Mouse (Mus musculus): ENCODE measurements at regions not wholly inside any gene's neighbourhood (a gene's known extent, or its start where the extent isn't known, plus 50 kb on each side); places are given as distances from the start of the nearest gene placed in this dataset.

- 85% methylated on average over 5 of the region's 5 CpGs for WGBS
- no peak for DNase-seq
Observed at GRCm38 (mm10) chr6:98107123-98107522, 235.4 kb downstream of the Gm765 start.

DNA sequence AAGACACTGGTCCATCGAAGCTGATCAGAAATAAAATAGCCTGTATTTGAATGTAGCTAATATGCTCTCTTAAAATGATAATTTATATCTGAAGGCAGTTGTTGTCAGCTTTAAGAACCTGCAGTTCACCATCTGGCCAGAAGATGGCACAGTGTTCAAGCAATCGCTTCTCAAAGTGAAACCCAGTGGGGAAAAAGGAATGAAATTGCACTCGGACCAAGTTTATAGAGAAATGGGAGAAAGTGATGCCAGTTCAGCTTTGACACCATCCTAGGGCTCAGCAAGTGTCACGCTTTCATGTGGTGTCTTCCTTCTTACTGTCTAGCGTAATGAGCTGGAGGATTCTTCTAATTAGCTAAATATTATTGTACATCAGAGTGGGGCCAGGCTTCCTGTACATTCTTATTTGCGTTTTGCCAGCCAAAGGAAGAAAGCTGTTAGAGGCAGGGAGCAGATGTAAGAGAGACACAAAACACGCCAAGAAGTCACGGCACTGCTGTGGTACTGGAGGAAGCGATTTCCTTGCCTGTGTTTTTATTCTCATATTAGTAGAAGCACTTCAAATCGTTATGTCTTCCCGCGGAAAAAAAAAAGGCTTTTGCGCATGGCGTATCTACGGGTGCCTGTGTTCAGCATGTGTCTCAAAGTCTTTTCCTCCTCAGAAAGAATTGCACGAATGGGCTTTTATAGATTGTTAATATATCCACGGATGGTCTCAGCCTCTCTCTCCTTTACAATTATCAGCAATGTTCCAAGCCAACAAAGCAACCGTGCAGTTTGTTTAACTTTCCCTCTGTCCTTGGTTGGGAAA is 237.1 kb downstream of the Gm765 start:
- Histone ChIP-seq H3K4me1 (ENCODE audit: control insufficient read depth, insufficient read depth, low read length) (no peaks in the 10 kb centered on the region), H3K4me3 (replicated peaks; ENCODE audit: extremely low read depth, low read depth, low read length) (peak overlapping the region; percentile 68)
- TF ChIP-seq CTCF (IDR thresholded peaks at IDR 0.05; ENCODE audit: insufficient read depth, low read length) (0 out of 2 replicates have a peak, but pooled peaks have one; percentile 19), POLR2A (IDR thresholded peaks at IDR 0.05; ENCODE audit: borderline replicate concordance, extremely low read depth, low read depth, low read length) (no peak)
- peak; percentile 77 for DNase-seq
- 20% methylated on average over 18 of the region's 18 CpGs for WGBS

More at GRCm38 (mm10) chr6:98107123-98107522, 235.4 kb downstream of the Gm765 start:
- H3K4me3 ChIP-seq (replicated peaks; ENCODE audit: extremely low read depth, low read depth, low read length): no peak overlapping the region
- no peaks in the 10 kb centered on the region for H3K4me1 ChIP-seq (ENCODE audit: control insufficient read depth, insufficient read depth, low read length)
- TF ChIP-seq POLR2A (IDR thresholded peaks at IDR 0.05; ENCODE audit: borderline replicate concordance, extremely low read depth, low read depth, low read length) (no peak), CTCF (IDR thresholded peaks at IDR 0.05; ENCODE audit: insufficient read depth, low read length) (no peak)

DNA sequence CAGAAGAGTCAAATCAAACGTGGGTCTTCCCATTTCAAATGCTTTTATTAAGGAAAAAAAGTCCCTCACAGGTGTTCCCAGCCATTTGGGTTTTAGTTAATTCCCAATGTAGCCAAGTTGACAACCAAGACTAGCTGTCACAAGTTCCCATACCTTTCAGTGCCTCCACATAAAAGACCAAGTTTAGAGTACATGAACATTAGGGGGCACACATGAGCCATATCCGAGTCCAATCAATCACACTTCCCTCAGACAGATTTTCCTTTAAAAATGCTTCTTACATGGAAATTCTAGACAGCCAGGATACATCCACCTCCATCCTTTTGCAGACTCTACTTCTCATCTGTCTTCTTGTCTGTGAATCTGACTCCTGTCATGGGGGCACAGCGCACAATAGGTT is 238.1 kb downstream of the Gm765 start:
- DNase-seq: no peak
- H3K4me3 ChIP-seq (replicated peaks; ENCODE audit: extremely low read depth, low read depth, low read length): no peak overlapping the region
- no peaks in the 10 kb centered on the region for H3K4me1 ChIP-seq (ENCODE audit: control insufficient read depth, insufficient read depth, low read length)
- 35% methylated on average over 3 of the region's 3 CpGs for WGBS
- TF ChIP-seq CTCF (IDR thresholded peaks at IDR 0.05; ENCODE audit: insufficient read depth, low read length) (no peak), POLR2A (IDR thresholded peaks at IDR 0.05; ENCODE audit: borderline replicate concordance, extremely low read depth, low read depth, low read length) (no peak)

GRCm38 (mm10) chr6:98101023-98101422 is 241.5 kb downstream of the Gm765 start:
- DNase-seq: no peak
- WGBS: 72% methylated on average over 4 of the region's 4 CpGs
- no peak overlapping the region for H3K4me3 ChIP-seq (replicated peaks; ENCODE audit: extremely low read depth, low read depth, low read length)
- H3K4me1 ChIP-seq (ENCODE audit: control insufficient read depth, insufficient read depth, low read length): no peaks in the 10 kb centered on the region
- no peak for TF ChIP-seq CTCF (IDR thresholded peaks at IDR 0.05; ENCODE audit: insufficient read depth, low read length)
- TF ChIP-seq POLR2A (IDR thresholded peaks at IDR 0.05; ENCODE audit: borderline replicate concordance, extremely low read depth, low read depth, low read length): no peak

GRCm38 (mm10) chr6:98099126-98099525 is 243.4 kb downstream of the Gm765 start:
- no peak overlapping the region for H3K4me3 ChIP-seq (replicated peaks; ENCODE audit: extremely low read depth, low read depth, low read length)
- TF ChIP-seq POLR2A (IDR thresholded peaks at IDR 0.05; ENCODE audit: borderline replicate concordance, extremely low read depth, low read depth, low read length): no peak
- TF ChIP-seq CTCF (IDR thresholded peaks at IDR 0.05; ENCODE audit: insufficient read depth, low read length): no peak
- DNase-seq: no peak
- no peaks in the 10 kb centered on the region for H3K4me1 ChIP-seq (ENCODE audit: control insufficient read depth, insufficient read depth, low read length)
- 89% methylated on average over 9 of the region's 9 CpGs for WGBS

GRCm38 (mm10) chr6:98095243-98095642 is 247.3 kb downstream of the Gm765 start:
- TF ChIP-seq CTCF (IDR thresholded peaks at IDR 0.05; ENCODE audit: insufficient read depth, low read length): no peak
- TF ChIP-seq POLR2A (IDR thresholded peaks at IDR 0.05; ENCODE audit: borderline replicate concordance, extremely low read depth, low read depth, low read length): no peak
- Histone ChIP-seq H3K4me3 (replicated peaks; ENCODE audit: extremely low read depth, low read depth, low read length) (no peak overlapping the region), H3K4me1 (ENCODE audit: control insufficient read depth, insufficient read depth, low read length) (no peaks in the 10 kb centered on the region)
- WGBS: 42% methylated on average over 4 of the region's 4 CpGs
- no peak for DNase-seq

- 36% methylated on average over 4 of the region's 4 CpGs for WGBS
- DNase-seq: peak; percentile 6
- Histone ChIP-seq H3K4me1 (ENCODE audit: control insufficient read depth, insufficient read depth, low read length) (no peaks in the 10 kb centered on the region), H3K4me3 (replicated peaks; ENCODE audit: extremely low read depth, low read depth, low read length) (no peak overlapping the region)
- TF ChIP-seq POLR2A (IDR thresholded peaks at IDR 0.05; ENCODE audit: borderline replicate concordance, extremely low read depth, low read depth, low read length) (no peak), CTCF (IDR thresholded peaks at IDR 0.05; ENCODE audit: insufficient read depth, low read length) (peak; percentile 54)
Observed at GRCm38 (mm10) chr6:98089185-98089584, 253.4 kb downstream of the Gm765 start.

DNA sequence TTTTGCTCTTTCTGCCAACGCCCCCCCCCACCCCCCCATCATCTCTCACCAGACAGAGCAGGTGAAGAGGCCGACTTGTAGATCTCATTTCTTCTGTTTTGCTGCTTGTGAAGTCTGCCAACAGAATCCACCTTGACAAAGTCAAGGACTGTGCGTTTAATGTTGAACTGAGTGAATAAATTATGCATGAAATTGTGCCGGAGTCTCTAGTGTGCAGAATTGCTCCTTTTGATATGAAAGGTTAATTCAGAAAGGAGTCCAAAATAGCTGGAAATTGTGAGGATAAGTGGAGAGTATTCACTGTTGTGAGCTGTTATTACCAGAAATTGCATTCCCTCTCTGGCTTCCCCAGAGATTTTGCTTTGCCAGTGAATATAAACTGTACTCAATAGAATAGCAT is 262.5 kb downstream of the Gm765 start:
- no peaks in the 10 kb centered on the region for H3K4me1 ChIP-seq (ENCODE audit: control insufficient read depth, insufficient read depth, low read length)
- no peak for DNase-seq
- TF ChIP-seq POLR2A (IDR thresholded peaks at IDR 0.05; ENCODE audit: borderline replicate concordance, extremely low read depth, low read depth, low read length): no peak
- 69% methylated on average over 4 of the region's 4 CpGs for WGBS
- no peak overlapping the region for H3K4me3 ChIP-seq (replicated peaks; ENCODE audit: extremely low read depth, low read depth, low read length)

Data from lung, adult 2 months (tissue).